Mouse (Mus musculus) cerebellum, adult 11 months (tissue): ENCODE data around the gene Npas4.
"Not testable (repeated sequence)": the region's sequence is repeated elsewhere in the genome, so short reads cannot be mapped to it uniquely, and the experiment has no call there.

Source experiments
- DNase-seq: peaks from one replicate; pipeline ENCODE4 v3.0.0; 2022

Npas4 gene

GRCm38 (mm10) chr19:4990256-4990625 lies at the start of gene Npas4:
Npas4 (minus strand) TSS chr19:4990316.
- DNase-seq = no peak

- DNase-seq = peak; percentile 44
Observed at GRCm38 (mm10) chr19:5039301-5040114, 49.4 kb upstream of the Npas4 start.

- peak; percentile 92 for DNase-seq
Observed at GRCm38 (mm10) chr19:5038709-5039156, 48.6 kb upstream of the Npas4 start, which contains the start of the genes B4gat1 and AC124502.3. B4gat1 (plus strand) TSS chr19:5038826. AC124502.3 (plus strand) TSS chr19:5038891.

GRCm38 (mm10) chr19:5037678-5038571 lies 47.8 kb upstream of the Npas4 start:
- DNase-seq = peak; percentile 91

GRCm38 (mm10) chr19:5036577-5036976 lies 46.5 kb upstream of the Npas4 start:
- no peak for DNase-seq

GRCm38 (mm10) chr19:5032686-5033085 lies 42.6 kb upstream of the Npas4 start:
- no peak for DNase-seq

GRCm38 (mm10) chr19:5026111-5026510 lies 36.0 kb upstream of the Npas4 start:
- DNase-seq = no peak

GRCm38 (mm10) chr19:5023621-5024479 lies 33.7 kb upstream of the Npas4 start, which contains the start of gene Slc29a2:
Slc29a2 (plus strand) TSS chr19:5023860.
- peak; percentile 90 for DNase-seq

GRCm38 (mm10) chr19:5021416-5021815 lies 31.3 kb upstream of the Npas4 start:
- no peak for DNase-seq

- no peak for DNase-seq
Observed at GRCm38 (mm10) chr19:5018191-5018590, 28.1 kb upstream of the Npas4 start.

GRCm38 (mm10) chr19:5017611-5018010 lies 27.5 kb upstream of the Npas4 start:
- DNase-seq = no peak

GRCm38 (mm10) chr19:5016782-5017181 lies 26.7 kb upstream of the Npas4 start:
- DNase-seq = peak; percentile 60

- no peak for DNase-seq
Observed at GRCm38 (mm10) chr19:5016221-5016742, 26.2 kb upstream of the Npas4 start.

- no peak for DNase-seq
Observed at GRCm38 (mm10) chr19:5014961-5015398, 24.9 kb upstream of the Npas4 start.

GRCm38 (mm10) chr19:5013138-5013537 lies 23.0 kb upstream of the Npas4 start:
- DNase-seq = no peak

GRCm38 (mm10) chr19:5004925-5005324 lies 14.8 kb upstream of the Npas4 start:
- DNase-seq = no peak

- DNase-seq = not testable (repeated sequence)
Observed at GRCm38 (mm10) chr19:5003644-5004043, 13.5 kb upstream of the Npas4 start.

GRCm38 (mm10) chr19:5001666-5002406 lies 11.7 kb upstream of the Npas4 start:
- peak; percentile 85 for DNase-seq

GRCm38 (mm10) chr19:4999445-5000140 lies 9.5 kb upstream of the Npas4 start:
- no peak for DNase-seq

- DNase-seq = no peak
Observed at GRCm38 (mm10) chr19:4994043-4994442, 3.9 kb upstream of the Npas4 start.

- peak; percentile 81 for DNase-seq
Observed at GRCm38 (mm10) chr19:4992904-4993303, 2.8 kb upstream of the Npas4 start.
